Mouse (Mus musculus) gastrocnemius, postnatal 4 days (tissue): Measurements from ENCODE around the gene Mcl1. TPM values are rescaled to one million over a fixed set of nuclear protein-coding genes. Genes with fewer than 3 reads are reported as not detected.
"Not testable (repeated sequence)": the region's sequence is repeated elsewhere in the genome, so short reads cannot be mapped to it uniquely, and the experiment has no call there.

Experiments
- DNase-seq, 2 experiments: peaks; one replicate each; pipeline ENCODE4 v3.0.0; 2021 to 2022; ENCODE audit warnings: low spot score in 2 of 2, mixed read lengths in 2 of 2
- total RNA-seq, 2 experiments: library from RNA; stranded (reverse); gene quantifications; 2 replicates each; pipeline ENCODE4 v1.2.3; 2021

Mcl1 gene
- total RNA-seq, 2 experiments from 2014 or later, result 90.6 to 107 TPM

DNA sequence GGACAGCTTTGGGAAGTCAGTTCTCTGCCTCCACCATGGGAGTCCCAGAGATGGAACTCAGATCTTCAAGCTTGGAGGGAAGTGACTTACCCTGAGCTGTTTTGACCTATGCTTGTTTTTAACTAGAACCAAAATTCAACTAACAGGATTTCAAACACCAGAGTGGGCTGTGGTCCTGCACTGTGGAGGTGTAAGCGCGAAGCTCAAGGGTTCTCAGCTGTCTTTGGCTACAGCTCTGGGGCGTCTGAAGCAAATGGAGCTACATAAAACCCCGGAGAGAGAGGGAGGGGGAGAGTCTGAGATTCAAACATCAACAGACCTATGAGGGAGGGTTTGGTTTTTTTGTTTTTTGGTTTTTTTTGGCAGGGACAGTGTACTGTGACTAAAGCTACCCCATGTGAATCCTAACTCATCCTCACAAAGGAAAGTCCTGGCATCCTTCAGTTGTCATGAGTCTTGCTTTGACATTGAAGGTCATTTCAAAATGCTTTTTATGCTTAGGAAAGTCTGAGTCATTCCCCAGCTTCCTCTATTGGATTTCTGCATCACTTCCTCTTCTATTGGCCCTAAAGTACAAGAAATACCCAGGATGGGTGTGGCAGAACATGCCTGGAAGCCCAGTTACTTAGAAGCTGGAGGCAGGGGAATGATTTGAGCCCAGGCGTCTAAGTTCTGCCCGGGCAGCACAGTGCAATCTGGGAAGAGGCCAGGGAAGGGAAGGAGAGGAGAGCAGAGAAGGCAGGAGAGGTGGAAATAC, 8.1 kb upstream of the Mcl1 start:
- peak in 1 of 2 experiments; percentile 38 for DNase-seq

DNA sequence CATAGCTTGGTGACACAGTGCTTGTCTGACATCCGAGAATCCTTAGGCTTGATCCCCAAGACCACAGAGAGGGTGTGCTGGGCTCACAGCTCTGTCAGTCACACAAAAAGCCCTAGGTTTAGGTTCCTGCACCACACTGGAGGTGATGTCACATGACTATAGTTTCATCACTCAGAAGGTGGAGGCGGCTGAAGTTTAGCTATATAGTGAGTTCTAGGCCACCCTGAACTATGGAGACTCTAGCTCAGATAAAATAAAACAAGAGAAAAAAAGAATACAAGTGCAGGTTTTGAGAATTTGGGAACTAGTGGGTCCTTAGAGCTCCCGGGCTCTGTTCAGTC, 7.6 kb upstream of the Mcl1 start:
- DNase-seq, result no peak

DNA sequence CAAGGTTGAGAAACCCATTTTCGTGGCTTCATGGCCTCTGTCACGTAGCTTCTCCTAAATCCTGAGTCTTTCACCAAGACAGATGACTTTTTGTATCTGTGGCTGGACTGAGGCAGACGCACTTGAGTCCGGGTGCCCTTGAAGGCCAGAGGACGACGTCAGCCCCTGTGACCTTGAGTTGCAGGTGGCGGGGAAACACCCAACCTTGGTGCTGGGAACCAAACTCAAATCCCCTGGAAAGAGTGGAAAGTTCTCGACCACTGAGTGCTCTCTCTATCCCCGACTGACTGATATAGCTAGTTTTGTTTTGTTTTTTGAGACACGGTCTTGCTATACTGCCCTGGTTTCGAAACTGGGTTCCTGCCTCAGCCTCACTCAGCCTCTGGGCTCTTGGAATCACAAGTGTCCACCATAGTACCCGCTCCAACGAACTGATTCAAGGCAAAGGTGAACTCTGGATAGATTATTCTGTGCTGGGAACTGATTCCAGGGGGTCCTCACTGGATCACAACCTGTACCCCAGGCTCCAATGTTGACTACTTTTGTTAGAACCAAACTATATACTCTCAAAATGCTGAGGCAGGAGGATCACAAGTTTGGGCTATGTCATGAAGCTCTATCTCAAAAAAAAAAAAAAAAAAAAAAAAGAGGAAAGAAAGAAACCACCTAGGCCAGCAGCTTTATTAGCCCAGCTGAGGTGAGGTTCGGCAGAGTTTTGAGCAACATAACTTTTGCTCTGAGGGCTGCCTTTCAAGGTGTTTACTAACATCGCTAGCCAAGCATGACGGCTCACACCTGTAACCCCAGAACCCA, 7.0 kb upstream of the Mcl1 start:
- no peak for DNase-seq

DNA sequence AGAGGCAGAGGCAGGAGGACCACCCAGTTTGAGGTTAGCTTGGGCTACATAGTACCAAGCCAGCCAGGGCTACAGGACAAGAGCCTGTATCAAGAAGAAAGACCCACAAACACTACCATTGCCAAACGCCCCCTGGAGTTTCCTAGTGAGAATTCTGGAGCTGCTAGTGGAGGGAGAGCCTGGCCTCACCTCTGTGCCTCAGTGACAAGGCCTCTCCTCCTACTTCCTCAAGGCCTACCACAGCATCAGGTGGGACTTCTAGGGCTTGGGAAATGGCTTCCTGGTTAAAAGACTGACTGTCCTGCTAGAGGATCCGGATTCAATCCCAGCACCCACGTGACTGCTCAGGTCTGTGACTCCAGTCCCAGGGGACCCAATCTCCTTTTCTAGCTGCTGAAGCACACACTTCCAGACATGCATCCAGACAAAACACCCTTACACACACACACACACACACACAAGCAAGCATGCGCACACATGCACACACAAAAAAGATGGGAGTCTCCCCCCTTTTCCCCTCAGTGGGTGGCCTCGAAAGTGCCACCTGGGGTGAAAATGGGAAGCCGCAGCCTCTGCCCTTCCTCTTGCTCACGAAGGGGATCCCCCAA, 6.3 kb upstream of the Mcl1 start:
- no peak for DNase-seq

DNA sequence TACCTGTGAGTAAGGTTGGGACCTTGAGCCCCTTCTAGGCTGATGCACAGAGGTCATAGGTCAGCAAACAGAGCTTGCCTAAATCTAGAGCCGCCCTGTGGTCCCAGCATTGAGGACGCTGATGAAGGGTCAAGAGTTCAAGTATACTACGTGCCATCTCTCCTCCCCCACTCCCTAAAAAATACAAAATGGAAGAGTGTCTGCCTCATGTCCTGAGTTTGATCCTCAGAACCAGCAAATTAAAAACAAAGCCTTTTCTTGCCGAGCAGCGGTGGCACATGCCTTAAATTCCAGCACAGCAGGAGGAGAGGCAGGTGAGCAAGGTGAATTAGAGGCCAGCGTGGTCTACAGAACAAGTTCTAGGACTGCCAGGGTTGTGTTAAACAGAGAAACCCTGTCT, 5.7 kb upstream of the Mcl1 start:
- no peak for DNase-seq

DNA sequence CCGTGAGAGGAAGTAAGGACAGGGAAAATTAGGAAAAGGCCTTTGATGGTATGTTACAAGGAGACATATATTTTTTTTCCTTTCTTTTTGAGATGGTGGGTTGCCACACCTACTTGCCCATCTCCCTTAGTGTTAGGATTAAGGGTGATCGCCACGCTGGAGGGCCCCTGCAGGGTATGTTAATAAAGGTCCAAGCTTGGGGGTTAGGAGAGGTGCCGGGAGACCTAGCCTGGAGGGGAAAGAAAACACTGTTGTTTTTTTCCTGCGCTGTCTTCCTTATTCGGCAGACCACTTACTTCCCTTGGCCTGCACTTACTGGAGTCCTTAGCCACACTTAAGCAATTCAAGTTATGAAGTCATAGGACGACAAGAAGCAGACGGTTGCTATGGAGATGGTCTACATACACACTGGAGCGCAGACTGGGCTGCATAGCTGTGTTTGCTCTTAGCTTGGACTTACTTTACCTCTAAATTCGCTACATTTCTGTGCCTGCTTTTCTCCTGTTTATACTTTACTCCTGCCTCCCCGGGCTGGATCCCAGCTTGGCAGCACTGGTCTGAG, 5.0 kb upstream of the Mcl1 start:
- DNase-seq, result no peak

DNA sequence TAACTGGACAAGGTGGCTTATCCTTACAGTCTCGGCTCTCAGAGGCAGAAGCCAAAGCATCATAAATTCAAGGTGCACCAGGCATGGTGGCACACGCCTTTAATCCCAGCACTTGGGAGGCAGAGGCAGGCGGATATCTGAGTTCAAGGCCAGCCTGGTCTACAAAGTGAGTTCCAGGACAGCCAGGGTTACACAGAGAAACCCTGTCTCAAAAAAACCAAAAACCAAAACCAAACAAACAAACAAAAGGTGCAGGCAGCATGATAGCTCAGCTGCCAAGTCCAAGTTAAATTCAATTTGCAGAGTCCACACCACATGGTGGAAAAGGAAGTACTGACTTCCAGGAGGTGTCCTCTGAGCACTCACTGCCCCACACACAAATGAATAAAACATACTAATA, 4.2 kb upstream of the Mcl1 start:
- not testable (repeated sequence) for DNase-seq

DNA sequence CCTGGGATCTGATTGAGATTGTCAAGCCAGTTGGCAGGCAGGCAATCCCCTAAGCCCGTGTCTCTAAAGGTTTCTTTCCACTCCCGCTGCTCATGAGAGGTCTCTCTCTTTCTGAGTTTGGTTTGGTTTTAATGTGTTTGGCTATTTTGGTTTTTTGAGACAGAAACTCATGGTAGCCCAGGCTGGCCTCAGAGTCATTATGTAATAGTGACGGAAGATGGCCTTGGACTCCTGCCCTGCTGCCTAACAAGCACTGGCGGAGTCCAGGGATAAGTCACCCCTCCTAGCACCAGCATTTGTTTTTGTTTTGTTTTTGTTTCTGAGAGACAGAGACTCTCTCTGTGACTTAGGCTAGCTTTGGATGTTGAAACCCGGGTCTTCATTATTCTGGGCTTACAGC, 3.2 kb upstream of the Mcl1 start:
- no peak for DNase-seq

DNA sequence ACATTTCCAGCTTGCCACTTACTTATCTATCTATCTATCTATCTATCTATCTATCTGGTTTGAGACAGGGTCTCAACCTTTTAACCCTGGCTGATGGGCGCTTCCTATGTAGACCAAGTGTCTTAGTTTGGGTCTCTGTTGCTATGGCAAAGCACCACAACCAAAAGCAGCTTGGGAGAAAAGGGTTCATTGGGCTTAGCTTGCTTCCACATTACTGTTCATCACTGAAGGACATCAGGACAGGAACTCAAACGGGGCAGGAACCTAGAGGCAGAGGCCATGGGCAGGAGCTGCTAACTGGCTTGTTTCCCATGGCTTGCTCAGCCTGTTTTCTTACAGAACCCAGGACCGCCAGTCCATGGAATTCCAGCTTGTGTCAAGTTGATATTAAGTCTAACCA, 1.5 kb upstream of the Mcl1 start:
- no peak for DNase-seq

DNA sequence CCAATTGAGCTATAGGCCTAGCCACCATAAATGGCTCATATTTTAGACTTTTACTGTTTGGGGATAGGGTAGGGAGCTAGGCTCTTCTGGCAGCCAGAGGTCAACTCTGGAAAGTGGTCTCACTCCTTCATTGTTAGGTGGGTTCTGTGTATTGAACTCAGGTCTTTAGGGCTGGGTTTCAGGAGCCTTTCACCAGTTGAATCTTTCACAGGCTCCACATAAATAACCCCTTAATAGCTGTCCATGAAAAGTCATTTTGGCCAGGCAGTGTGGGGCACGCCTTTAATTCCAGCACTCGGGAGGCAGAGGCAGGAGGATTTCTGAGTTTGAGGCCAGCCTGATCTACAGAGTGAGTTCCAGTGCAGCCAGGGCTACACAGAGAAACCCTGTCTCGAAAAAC, 877 bp upstream of the Mcl1 start:
- DNase-seq, result no peak

DNA sequence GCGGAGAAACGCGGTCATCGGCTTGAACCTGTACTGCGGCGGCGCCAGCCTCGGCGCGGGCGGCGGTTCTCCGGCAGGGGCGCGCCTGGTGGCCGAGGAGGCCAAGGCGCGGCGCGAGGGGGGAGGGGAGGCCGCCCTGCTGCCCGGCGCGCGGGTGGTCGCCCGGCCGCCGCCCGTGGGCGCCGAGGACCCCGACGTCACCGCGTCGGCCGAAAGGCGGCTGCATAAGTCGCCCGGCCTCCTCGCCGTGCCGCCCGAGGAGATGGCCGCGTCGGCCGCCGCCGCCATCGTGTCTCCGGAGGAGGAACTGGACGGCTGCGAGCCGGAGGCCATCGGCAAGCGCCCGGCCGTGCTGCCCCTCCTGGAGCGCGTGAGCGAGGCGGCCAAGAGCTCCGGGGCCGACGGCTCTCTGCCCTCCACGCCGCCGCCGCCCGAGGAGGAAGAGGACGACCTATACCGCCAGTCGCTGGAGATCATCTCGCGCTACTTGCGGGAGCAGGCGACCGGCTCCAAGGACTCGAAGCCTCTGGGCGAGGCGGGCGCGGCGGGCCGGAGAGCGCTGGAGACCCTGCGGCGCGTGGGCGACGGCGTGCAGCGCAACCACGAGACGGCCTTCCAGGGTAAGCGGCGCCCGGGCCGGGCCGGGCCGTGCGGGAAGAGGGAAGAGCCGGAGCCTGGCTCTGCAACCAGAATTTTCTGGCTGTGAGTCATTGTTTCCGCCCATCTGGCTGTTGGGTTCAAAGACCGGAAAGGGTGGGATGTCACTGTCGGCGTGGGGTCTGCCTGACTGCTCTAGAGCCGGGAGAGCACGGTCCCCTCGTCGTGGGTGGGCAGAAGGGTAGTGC, 502 bp downstream of the Mcl1 start:
- DNase-seq, result peak; percentile 68 to 75

DNA sequence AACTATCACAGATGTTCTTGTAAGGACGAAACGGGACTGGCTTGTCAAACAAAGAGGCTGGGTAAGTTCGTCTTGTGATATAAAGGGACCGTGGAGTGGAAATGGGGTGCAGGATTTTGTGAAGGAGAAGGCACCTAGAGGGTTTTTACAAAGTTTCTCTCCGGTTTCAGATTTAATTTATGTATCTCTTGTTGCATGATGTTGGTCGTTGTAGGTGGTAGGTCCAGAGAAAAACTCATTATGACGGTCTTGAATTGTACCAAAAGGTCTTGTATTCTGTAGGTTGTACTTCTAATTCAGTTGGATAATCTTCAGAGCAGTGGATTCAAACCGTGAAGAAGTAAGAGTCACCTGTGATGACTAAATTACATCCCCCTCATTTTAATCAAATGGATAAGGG, 1.4 kb downstream of the Mcl1 start:
- DNase-seq, result no peak

DNA sequence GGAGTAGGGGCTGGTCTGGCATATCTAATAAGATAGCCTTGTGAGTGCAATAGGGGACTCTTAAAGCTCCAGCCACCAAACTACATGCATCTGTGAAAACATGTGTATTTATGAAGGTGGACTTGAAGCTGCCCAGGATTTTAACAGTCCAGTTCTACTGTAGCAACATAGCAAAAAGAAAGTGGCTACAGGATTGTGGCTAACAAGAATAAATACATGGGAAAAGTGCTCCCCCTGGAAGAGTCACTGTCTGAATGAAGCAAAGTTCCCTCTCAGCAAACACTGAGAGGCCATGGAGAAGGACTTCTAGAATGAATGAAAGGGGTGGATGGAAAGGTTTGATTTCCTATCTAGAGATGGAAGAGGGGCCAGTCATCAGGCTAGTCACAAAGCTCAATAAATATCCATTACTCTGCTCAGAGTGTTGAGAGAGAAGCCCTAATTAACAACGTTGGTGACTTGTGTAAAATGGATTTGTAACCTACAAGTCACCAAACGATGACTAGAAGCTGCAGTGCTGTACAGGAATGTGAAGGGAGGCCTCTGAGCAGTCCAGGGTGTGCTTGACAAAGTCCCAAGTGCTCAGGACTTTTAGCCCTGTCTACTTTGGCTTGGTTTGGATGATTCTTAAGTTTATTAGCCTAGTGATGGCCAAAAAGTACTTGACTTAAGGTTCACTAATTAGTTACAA, 2.3 kb downstream of the Mcl1 start:
- DNase-seq, result no peak

DNA sequence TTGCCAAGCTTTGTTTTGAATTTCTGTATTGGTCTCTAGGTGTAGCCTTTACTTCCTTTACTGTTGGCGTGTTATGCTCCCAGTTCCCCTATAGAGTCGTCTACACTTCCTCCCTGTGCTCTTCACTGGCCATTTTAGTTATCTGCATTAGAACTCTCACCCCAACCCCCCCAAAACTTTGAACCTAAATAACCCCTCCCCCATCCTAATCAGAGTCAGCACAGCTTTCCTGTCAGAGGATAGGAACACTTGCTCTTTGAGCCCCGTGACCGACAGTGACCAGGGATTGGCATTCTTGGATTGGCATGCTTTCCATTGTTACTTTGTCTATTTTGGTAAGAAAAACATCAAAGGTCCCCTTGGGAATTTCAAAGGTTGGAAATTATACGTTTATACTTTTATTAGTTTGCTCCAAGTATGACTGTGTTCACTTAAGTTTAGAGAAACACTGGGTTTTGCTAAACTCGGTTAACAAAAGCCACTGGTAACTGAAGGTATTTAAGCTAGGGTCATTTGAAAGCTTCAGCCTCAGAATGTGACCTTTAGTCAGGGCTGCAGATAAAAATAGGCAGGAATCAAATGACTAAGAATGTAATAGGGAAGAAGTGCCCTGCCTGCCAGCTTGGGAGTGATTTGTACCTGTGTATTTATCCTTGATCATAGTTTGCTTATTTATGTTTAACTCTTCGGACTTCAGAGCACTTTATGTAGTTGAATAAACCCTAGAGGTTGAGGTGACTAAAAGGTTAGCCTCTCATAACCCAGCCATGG, 3.5 kb downstream of the Mcl1 start:
- no peak for DNase-seq

DNA sequence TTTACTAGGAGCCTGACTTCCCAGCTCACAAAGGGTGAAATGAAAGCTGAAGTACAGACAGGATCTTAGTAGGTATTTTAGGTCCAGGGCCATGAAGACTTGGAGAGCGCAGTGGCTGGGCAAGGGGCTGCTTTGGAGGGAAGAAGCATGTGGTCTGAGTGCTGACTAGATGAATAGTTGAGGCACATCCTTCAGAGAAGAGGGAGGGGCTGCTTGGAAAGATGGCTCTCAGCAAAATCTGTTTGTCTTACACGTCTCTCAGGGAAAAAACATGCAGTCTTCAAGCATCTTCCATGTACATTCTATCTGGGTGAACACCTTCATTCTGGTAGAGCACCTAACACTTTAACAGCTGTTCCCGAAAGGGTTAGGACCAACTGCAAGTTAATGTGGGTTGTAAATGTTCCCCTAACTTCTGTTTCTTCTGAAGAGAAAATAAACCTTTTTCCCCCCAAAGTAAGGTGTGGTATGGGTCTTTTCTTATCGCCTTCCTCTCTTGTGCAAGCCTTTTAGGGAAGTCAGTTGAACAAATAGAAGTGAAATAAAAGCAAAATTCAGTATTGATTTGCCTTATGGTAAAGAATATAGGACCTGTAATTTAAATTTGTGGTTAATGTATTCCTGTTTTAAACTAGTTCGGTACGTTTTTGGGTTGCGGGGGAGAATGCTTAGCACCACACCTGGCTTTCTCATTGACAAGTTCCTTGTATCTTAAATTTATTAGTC, 4.3 kb downstream of the Mcl1 start:
- DNase-seq, result no peak

DNA sequence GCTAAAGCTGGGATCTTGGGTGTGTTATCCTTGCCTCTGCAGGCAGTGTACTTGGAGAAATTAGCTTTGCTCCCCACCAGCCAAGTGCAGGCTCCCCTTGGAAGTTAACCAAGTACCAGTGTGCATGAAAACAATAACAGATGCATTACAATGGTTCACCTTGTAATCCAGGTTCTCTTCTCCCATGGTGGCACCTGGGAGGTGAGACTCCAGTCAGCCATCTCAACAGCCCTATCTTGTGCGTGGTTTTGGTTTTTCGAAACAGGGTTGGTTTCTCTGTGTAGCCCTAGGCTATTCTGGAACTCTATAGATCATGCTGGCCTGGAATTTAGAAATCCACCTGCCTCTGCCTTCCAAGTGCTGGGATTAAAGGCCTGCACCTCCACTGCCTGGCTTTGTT, 4.9 kb downstream of the Mcl1 start:
- no peak for DNase-seq

DNA sequence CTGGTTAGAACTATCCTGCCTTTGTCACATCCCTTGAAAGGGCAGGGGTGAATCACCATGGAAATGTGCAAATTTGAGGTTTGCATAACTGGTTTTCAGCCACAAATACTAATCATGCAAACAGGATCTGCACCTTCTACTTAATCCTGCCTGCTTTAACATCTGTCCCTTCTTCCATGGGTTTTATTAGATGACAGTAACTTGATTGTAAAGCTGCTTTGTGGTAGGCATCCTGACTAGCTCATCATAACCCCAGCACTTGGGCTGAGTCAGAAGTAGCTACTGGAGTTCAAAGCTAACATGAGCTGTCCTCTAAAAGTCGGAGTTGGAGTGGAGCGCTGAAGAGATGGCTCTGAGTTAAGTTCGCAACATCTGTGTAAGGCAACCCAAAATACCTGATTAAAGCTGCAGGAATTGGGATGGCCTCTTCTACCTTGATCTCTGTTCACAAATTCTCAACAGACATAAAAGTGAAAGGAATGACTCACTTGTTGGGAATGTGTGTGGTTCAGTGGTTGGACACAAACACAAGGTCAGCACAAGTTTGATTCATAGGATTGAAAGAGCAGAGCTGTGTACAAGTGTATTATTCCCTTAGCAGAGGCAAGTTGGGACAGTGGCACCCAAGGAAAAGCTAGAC, 5.5 kb downstream of the Mcl1 start:
- DNase-seq, result no peak

DNA sequence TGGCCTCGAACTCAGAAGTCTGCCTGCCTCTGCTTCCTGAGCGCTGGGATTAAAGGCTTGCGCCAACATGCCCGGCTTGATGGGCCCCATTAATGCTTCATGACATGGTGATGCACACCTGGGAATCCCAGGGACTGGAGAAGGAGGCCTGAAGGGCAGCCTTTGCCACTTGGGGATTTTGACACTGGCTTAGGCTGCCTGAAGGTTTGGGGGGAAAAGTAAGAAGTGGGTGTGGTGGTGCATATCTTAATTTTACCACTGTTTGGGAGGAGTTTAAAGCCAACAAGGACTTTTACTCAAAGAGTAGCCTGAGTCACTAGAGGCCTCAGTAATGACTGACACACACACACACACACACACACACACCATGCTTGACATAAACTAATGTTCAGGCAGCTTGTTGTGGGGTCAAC, 6.4 kb downstream of the Mcl1 start:
- no peak for DNase-seq
